Mouse (Mus musculus) gastrocnemius, adult 8-10 months (tissue): ENCODE results near the gene Aplnr. TPM values are rescaled to one million over a fixed set of nuclear protein-coding genes. Genes with fewer than 3 reads are reported as not detected.

ENCODE experiments used
- DNase-seq, 2 experiments: peaks; one replicate each; pipeline ENCODE4 v3.0.0; 2022; ENCODE audit warnings: low spot score in 2 of 2
- total RNA-seq, 4 experiments: library from RNA; stranded (reverse); gene quantifications; 2 replicates each; pipeline ENCODE4 v1.2.4; 2022

The Aplnr gene
- total RNA-seq, result 1 to 10 TPM; 1.5 to 5.4 (median 2.6) TPM

GRCm38 (mm10) chr2:85136089-85136488, at the start of gene Aplnr:
TSS of gene Aplnr (plus strand) at chr2:85136225.
- DNase-seq, result no peak

- DNase-seq, result no peak
These were observed 47.0 kb upstream of the Aplnr start for GRCm38 (mm10) chr2:85088716-85089646.

GRCm38 (mm10) chr2:85091325-85091724, 44.7 kb upstream of the Aplnr start:
- no peak for DNase-seq

- no peak for DNase-seq
These were observed 42.6 kb upstream of the Aplnr start for GRCm38 (mm10) chr2:85093376-85093775.

- no peak for DNase-seq
These were observed 40.1 kb upstream of the Aplnr start for GRCm38 (mm10) chr2:85095906-85096305.

GRCm38 (mm10) chr2:85098014-85098413, 38.0 kb upstream of the Aplnr start:
- DNase-seq, result no peak

GRCm38 (mm10) chr2:85098824-85099511, 37.1 kb upstream of the Aplnr start:
- peak; percentile 57 to 60 for DNase-seq

GRCm38 (mm10) chr2:85103201-85103600, 32.8 kb upstream of the Aplnr start:
- no peak for DNase-seq

- DNase-seq, result no peak
These were observed 30.5 kb upstream of the Aplnr start for GRCm38 (mm10) chr2:85105426-85106013.

GRCm38 (mm10) chr2:85106068-85106790, 29.8 kb upstream of the Aplnr start:
- no peak for DNase-seq

- DNase-seq, result no peak
These were observed 29.1 kb upstream of the Aplnr start for GRCm38 (mm10) chr2:85106941-85107340.

GRCm38 (mm10) chr2:85110288-85110875, 25.6 kb upstream of the Aplnr start:
- DNase-seq, result no peak

GRCm38 (mm10) chr2:85123187-85123868, 12.7 kb upstream of the Aplnr start:
- no peak for DNase-seq

- DNase-seq, result peak; percentile 22 to 31
These were observed 12.0 kb upstream of the Aplnr start for GRCm38 (mm10) chr2:85123869-85124535.

GRCm38 (mm10) chr2:85129496-85129971, 6.5 kb upstream of the Aplnr start:
- no peak for DNase-seq

- DNase-seq, result no peak
These were observed 4.8 kb upstream of the Aplnr start for GRCm38 (mm10) chr2:85131226-85131625.

- DNase-seq, result no peak
These were observed 4.3 kb upstream of the Aplnr start for GRCm38 (mm10) chr2:85131724-85132123.

GRCm38 (mm10) chr2:85132204-85132603, 3.8 kb upstream of the Aplnr start:
- DNase-seq, result no peak

- DNase-seq, result no peak
These were observed 926 bp upstream of the Aplnr start for GRCm38 (mm10) chr2:85135099-85135498.
